Mouse (Mus musculus): ENCODE results near the gene Relt. TPM values are rescaled to one million over a fixed set of nuclear protein-coding genes. Genes with fewer than 3 reads are reported as not detected.
"Not testable (repeated sequence)": the region's sequence is repeated elsewhere in the genome, so short reads cannot be mapped to it uniquely, and the experiment has no call there.

The Relt gene
- polyA plus RNA-seq, 1 experiment from 2014 or later: 3.6 TPM

GRCm38 (mm10) chr7:100854137-100854814, 9.0 kb downstream of the Relt start:
- no peaks in the 10 kb centered on the region for H3K9me3 ChIP-seq
- no peak overlapping the region for H3K4me3 ChIP-seq
- peaks cover 34% of the 10 kb centered on the region for H3K4me1 ChIP-seq
- no peak overlapping the region for H3K4me2 ChIP-seq
- H3K9ac ChIP-seq: no peak overlapping the region
- 46% methylated on average over 6 of the region's 6 CpGs for WGBS
- ATAC-seq (ENCODE audit: borderline replicate concordance, extremely low read depth, low FRiP score, low TSS enrichment): no peak
- H3K36me3 ChIP-seq: no peaks in the 10 kb centered on the region
- no peaks in the 10 kb centered on the region for H3K27me3 ChIP-seq
- H3K27ac ChIP-seq: no peak overlapping the region; the same call in 1 of the 2 replicates

GRCm38 (mm10) chr7:100853396-100853795, 9.8 kb downstream of the Relt start:
- ATAC-seq (ENCODE audit: borderline replicate concordance, extremely low read depth, low FRiP score, low TSS enrichment): no peak
- no peaks in the 10 kb centered on the region for H3K9me3 ChIP-seq
- H3K27ac ChIP-seq: no peak overlapping the region
- H3K36me3 ChIP-seq: no peaks in the 10 kb centered on the region
- WGBS: 64% methylated on average over 3 of the region's 3 CpGs
- H3K4me3 ChIP-seq: no peak overlapping the region
- no peak overlapping the region for H3K9ac ChIP-seq
- peaks cover 34% of the 10 kb centered on the region for H3K4me1 ChIP-seq
- no peaks in the 10 kb centered on the region for H3K27me3 ChIP-seq
- H3K4me2 ChIP-seq: no peak overlapping the region

DNA sequence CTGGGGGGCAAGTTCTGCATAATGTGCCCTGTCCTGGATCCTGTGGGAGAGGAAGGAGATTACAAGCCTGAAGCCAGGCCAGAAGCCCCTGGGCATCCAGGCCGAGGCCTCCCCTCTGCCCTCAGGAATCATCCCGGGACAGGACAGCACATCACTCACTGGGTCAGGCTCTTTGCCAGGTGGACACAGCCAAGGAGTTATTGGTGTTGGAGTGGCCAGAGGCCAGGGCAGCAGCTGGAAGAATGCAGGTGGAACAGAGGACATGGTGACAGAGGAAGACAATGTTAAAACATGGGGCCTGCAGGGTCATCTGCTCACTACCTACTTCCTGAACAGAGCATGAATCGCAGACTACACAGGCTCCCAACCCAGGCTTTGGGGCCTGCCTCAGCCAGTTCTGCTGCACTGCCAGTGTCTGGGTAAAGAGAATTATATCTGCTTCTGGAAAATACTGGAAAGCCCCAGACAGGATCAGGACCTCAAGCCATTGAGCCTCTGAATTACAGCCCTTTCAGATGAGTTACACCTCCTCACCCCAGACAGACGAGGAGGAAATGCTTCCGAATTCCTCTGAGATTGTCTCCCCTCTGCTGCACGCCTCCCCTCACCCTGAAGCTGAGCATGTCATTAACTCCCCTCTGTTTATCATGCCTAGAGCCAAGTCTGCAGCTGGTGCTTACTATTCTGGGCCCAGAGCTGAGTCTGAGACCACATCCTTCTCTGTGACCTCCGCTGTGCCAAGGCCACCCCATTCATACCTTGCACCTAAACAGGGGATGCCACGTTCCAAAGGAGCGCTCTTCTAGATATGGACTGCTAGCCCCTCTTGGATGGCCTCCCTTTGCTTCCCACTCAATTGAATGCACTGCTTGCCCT, 11.5 kb downstream of the Relt start:
- H3K4me2 ChIP-seq: no peak overlapping the region
- H3K4me3 ChIP-seq: no peak overlapping the region
- H3K9me3 ChIP-seq: no peaks in the 10 kb centered on the region
- peaks cover 34% of the 10 kb centered on the region for H3K4me1 ChIP-seq
- H3K9ac ChIP-seq: no peak overlapping the region
- H3K27ac ChIP-seq: peak overlapping the region; percentile 39
- 41% methylated on average over 9 of the region's 9 CpGs for WGBS
- H3K27me3 ChIP-seq: no peaks in the 10 kb centered on the region
- no peaks in the 10 kb centered on the region for H3K36me3 ChIP-seq
- ATAC-seq (ENCODE audit: borderline replicate concordance, extremely low read depth, low FRiP score, low TSS enrichment): no peak

GRCm38 (mm10) chr7:100849508-100849907, 13.7 kb downstream of the Relt start:
- H3K27ac ChIP-seq: no peak overlapping the region
- 90% methylated on average over 2 of the region's 2 CpGs for WGBS
- no peak for ATAC-seq (ENCODE audit: borderline replicate concordance, extremely low read depth, low FRiP score, low TSS enrichment)
- H3K4me3 ChIP-seq: no peak overlapping the region
- no peaks in the 10 kb centered on the region for H3K27me3 ChIP-seq
- H3K4me1 ChIP-seq: peaks cover 25% of the 10 kb centered on the region
- no peaks in the 10 kb centered on the region for H3K36me3 ChIP-seq
- H3K9ac ChIP-seq: no peak overlapping the region
- H3K4me2 ChIP-seq: no peak overlapping the region
- no peaks in the 10 kb centered on the region for H3K9me3 ChIP-seq

GRCm38 (mm10) chr7:100848744-100849143, 14.5 kb downstream of the Relt start:
- WGBS: 33% methylated on average over 6 of the region's 6 CpGs
- no peak for ATAC-seq (ENCODE audit: borderline replicate concordance, extremely low read depth, low FRiP score, low TSS enrichment)
- Histone ChIP-seq H3K9ac (no peak overlapping the region), H3K27ac (no peak overlapping the region), H3K9me3 (no peaks in the 10 kb centered on the region), H3K27me3 (no peaks in the 10 kb centered on the region), H3K4me3 (no peak overlapping the region), H3K4me2 (no peak overlapping the region), H3K36me3 (no peaks in the 10 kb centered on the region), H3K4me1 (peaks cover 21% of the 10 kb centered on the region)

DNA sequence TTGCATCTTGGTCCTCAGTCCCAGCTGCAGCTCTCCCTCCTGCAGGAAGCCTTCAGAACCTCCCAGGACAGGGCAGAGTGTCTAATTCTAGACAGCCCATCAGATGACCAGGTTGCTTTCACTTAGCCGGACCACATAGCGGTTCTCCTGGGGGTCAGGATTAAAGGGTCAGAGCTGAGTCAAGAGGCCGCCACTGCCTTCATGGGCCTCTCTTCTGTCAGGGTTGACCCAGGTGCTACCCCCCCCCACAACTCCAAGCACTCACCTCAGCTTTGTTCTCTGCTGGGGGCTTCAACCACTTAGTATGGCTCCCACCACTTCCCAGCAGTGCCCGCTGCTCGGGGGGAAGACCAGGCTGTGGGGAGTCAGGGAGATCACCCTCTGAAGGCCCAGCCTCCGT, 16.1 kb downstream of the Relt start:
- Histone ChIP-seq H3K9me3 (no peaks in the 10 kb centered on the region), H3K27ac (no peak overlapping the region), H3K9ac (no peak overlapping the region), H3K4me2 (no peak overlapping the region), H3K4me1 (peaks cover 17% of the 10 kb centered on the region), H3K36me3 (no peaks in the 10 kb centered on the region; the same call in 1 of the 2 replicates), H3K27me3 (no peaks in the 10 kb centered on the region), H3K4me3 (no peak overlapping the region)
- WGBS: 84% methylated on average over 6 of the region's 6 CpGs
- ATAC-seq (ENCODE audit: borderline replicate concordance, extremely low read depth, low FRiP score, low TSS enrichment): no peak

- not testable (repeated sequence) for H3K4me2 ChIP-seq; H3K27me3 ChIP-seq; ATAC-seq (ENCODE audit: borderline replicate concordance, extremely low read depth, low FRiP score, low TSS enrichment); H3K4me1 ChIP-seq; H3K9ac ChIP-seq; H3K9me3 ChIP-seq; H3K36me3 ChIP-seq; H3K4me3 ChIP-seq; H3K27ac ChIP-seq
- WGBS: 72% methylated on average over 7 of the region's 7 CpGs
Observed at GRCm38 (mm10) chr7:100846033-100846432, 17.2 kb downstream of the Relt start.

DNA sequence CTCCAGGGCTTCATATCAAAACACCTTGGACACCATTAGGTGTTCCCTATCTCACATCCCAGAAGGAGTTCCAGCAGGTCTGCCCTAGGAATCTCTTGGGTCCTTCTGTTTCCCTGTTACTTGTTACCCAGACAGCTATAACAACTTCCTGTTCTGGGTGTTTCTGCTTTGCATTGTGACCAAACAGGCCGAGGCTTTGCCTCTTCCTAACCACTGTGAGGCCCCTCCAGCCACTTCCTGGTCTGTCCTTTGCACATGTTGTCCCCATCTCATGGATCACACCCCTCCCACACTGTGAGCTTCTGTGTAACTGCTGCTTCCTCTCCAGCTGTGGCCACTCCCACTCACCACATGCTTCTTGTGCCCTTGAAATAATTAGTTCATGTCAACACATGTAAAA, 17.8 kb downstream of the Relt start:
- peak; percentile 64; the same call in 1 of the 2 replicates for ATAC-seq (ENCODE audit: borderline replicate concordance, extremely low read depth, low FRiP score, low TSS enrichment)
- WGBS: 6% methylated on average over 1 of the region's 1 CpGs
- peaks cover 6% of the 10 kb centered on the region for H3K4me1 ChIP-seq
- no peak overlapping the region for H3K9ac ChIP-seq
- H3K9me3 ChIP-seq: no peaks in the 10 kb centered on the region
- no peaks in the 10 kb centered on the region for H3K27me3 ChIP-seq
- H3K4me3 ChIP-seq: no peak overlapping the region
- H3K4me2 ChIP-seq: no peak overlapping the region
- peak overlapping the region; percentile 59 for H3K27ac ChIP-seq
- H3K36me3 ChIP-seq: no peaks in the 10 kb centered on the region; the same call in 1 of the 2 replicates

DNA sequence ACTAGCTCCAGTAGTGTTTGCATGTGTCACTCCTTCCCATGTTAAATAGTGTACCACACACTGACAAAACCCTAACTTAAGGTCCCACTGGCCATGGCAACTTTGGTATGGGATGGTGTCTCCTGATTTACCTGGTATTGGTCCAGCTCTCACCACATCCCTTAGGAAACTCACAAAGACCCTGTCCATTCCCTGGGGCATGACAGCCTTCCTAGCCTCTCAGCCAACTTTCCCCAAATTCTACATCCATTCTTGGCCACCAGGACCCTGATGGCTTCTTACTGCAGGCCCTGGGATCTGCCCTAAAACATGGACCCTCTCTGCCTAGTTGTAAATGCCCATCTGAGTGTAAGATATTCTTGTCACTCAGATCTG, 18.2 kb downstream of the Relt start:
- H3K9ac ChIP-seq: no peak overlapping the region
- H3K4me1 ChIP-seq: peaks cover 6% of the 10 kb centered on the region
- no peaks in the 10 kb centered on the region for H3K27me3 ChIP-seq
- no peak for ATAC-seq (ENCODE audit: borderline replicate concordance, extremely low read depth, low FRiP score, low TSS enrichment)
- H3K27ac ChIP-seq: peak overlapping the region; percentile 59
- no peak overlapping the region for H3K4me2 ChIP-seq
- H3K4me3 ChIP-seq: no peak overlapping the region
- no peaks in the 10 kb centered on the region; the same call in 1 of the 2 replicates for H3K36me3 ChIP-seq
- no peaks in the 10 kb centered on the region for H3K9me3 ChIP-seq

DNA sequence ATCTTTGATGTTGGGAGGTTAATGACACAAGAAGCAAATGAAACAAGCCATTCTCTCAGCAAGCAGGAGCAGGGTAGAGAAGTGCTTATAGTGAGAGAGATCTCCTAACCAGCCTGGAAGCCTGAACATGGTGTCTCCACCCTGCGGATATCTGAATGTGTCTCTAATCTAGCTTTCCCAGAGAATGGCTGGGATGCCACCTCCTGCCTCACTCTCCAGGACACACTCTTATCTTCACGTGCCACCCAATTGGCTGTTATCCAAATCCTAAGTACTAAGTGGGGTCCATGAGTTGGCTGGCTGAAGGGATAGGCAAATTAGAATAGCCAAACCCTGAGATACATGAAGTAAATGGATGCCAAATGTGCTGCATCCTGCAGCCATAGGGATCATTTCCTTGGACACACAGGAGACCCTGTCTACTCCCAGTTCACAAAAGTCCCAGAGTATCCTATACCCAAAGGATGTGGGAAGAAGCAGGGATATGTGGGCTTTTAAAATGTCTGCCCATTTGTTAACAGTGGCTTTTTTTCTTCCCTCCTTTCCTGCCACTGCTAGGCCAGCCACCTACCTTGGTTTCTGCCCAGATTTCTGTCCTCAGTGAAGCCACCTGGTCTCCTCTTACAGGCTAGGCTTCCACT, 18.7 kb downstream of the Relt start:
- 51% methylated on average over 2 of the region's 2 CpGs for WGBS
- H3K36me3 ChIP-seq: no peaks in the 10 kb centered on the region; the same call in 1 of the 2 replicates
- no peaks in the 10 kb centered on the region for H3K9me3 ChIP-seq
- no peaks in the 10 kb centered on the region for H3K27me3 ChIP-seq
- 0 out of 2 replicates have a peak overlapping the region, but pooled peaks have one; percentile 59 for H3K27ac ChIP-seq
- no peak overlapping the region for H3K4me2 ChIP-seq
- ATAC-seq (ENCODE audit: borderline replicate concordance, extremely low read depth, low FRiP score, low TSS enrichment): no peak
- no peak overlapping the region for H3K4me3 ChIP-seq
- H3K4me1 ChIP-seq: peaks cover 6% of the 10 kb centered on the region
- H3K9ac ChIP-seq: no peak overlapping the region

DNA sequence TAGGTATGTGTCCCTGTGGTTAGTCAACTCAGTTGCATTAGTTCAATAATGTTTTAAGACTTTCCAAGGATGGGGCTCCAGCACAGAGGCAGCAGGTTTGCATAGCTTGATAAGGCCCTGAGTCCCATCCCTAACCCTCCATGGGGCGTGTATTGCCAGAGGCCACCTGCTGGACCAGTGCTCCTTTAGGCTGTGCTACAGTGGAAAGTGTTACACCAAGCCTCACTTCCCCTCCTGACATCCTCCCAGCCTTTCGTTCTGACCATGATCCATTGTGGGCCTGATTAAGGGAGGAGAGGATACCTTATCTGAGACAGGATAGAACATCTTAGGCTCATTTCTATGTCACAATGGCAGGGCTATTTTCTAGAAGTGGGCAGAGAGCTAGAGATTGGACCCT, 19.4 kb downstream of the Relt start:
- no peaks in the 10 kb centered on the region for H3K27me3 ChIP-seq
- no peaks in the 10 kb centered on the region; the same call in 1 of the 2 replicates for H3K36me3 ChIP-seq
- WGBS: 80% methylated on average over 2 of the region's 2 CpGs
- H3K9ac ChIP-seq: no peak overlapping the region
- peaks cover 6% of the 10 kb centered on the region for H3K4me1 ChIP-seq
- H3K4me3 ChIP-seq: no peak overlapping the region
- no peak overlapping the region for H3K4me2 ChIP-seq
- no peak; the same call in 1 of the 2 replicates for ATAC-seq (ENCODE audit: borderline replicate concordance, extremely low read depth, low FRiP score, low TSS enrichment)
- no peak overlapping the region for H3K27ac ChIP-seq
- H3K9me3 ChIP-seq: no peaks in the 10 kb centered on the region

DNA sequence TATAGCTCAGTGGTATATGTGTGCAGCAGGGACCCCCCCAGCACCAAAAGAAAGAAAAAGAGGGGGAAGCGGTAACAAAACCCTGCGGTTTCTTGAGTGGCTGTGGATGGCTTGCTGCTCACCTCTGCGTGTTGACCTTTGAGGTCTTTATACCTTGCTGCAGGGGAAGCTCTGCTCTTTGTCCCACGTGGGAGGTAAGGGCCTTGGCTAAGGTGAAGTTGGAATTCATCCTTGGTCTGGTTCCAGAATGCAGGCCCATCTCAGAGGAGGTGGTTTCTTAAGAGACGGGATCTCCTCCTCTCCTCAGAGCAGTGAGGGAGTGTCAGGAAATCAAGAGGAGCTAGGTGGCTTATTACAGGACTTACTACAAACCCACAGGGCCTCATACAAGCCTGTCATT, 21.1 kb downstream of the Relt start:
- Histone ChIP-seq H3K4me1 (peaks cover 6% of the 10 kb centered on the region), H3K4me2 (no peak overlapping the region), H3K9ac (no peak overlapping the region), H3K36me3 (peaks cover 3% of the 10 kb centered on the region), H3K9me3 (no peaks in the 10 kb centered on the region), H3K4me3 (no peak overlapping the region), H3K27me3 (no peaks in the 10 kb centered on the region), H3K27ac (no peak overlapping the region)
- 88% methylated on average over 5 of the region's 5 CpGs for WGBS
- ATAC-seq (ENCODE audit: borderline replicate concordance, extremely low read depth, low FRiP score, low TSS enrichment): no peak

All from lung, embryonic 15.5 days (tissue).